Mouse (Mus musculus): ENCODE measurements around the gene Akap9. TPM values are rescaled to one million over a fixed set of nuclear protein-coding genes. Genes with fewer than 3 reads are reported as not detected.
A peak's percentile ranks its signal among the peaks of the same experiment; 100 is the strongest.
"Not testable (repeated sequence)": the region's sequence is repeated elsewhere in the genome, so short reads cannot be mapped to it uniquely, and the experiment has no call there.

Gene Akap9
- polyA plus RNA-seq, 1 experiment from 2014 or later: 107 TPM

- Histone ChIP-seq H3K4me3 (ENCODE audit: low read length) (no peak overlapping the region), H3K9ac (ENCODE audit: low read length) (no peak overlapping the region), H3K27me3 (ENCODE audit: control insufficient read depth, insufficient read depth, low read depth, low read length) (no peaks in the 10 kb centered on the region), H3K4me2 (ENCODE audit: low read depth, low read length) (no peak overlapping the region), H3K27ac (ENCODE audit: low read length) (no peak overlapping the region), H3K36me3 (ENCODE audit: control insufficient read depth, insufficient read depth, low read length) (peaks cover 20% of the 10 kb centered on the region; the same call in 1 of the 2 replicates), H3K9me3 (ENCODE audit: control insufficient read depth, low read length) (no peaks in the 10 kb centered on the region), H3K4me1 (replicated peaks; ENCODE audit: control insufficient read depth, insufficient read depth, low read length) (no peaks in the 10 kb centered on the region)
- no peak for ATAC-seq (ENCODE audit: low read depth)
- WGBS: 91% methylated on average over 5 of the region's 5 CpGs
These were observed 166.6 kb downstream of the Akap9 start for GRCm38 (mm10) chr5:4094471-4094870.

GRCm38 (mm10) chr5:4101031-4101430 is 173.2 kb downstream of the Akap9 start:
- H3K36me3 ChIP-seq (ENCODE audit: control insufficient read depth, insufficient read depth, low read length): peaks cover 19% of the 10 kb centered on the region
- H3K4me1 ChIP-seq (replicated peaks; ENCODE audit: control insufficient read depth, insufficient read depth, low read length): peaks cover 7% of the 10 kb centered on the region
- 0 out of 2 replicates have a peak, but pooled peaks cover 3% of the 10 kb centered on the region for H3K9me3 ChIP-seq (ENCODE audit: control insufficient read depth, low read length)
- 88% methylated on average over 4 of the region's 4 CpGs for WGBS
- H3K4me2 ChIP-seq (ENCODE audit: low read depth, low read length): no peak overlapping the region
- no peaks in the 10 kb centered on the region for H3K27me3 ChIP-seq (ENCODE audit: control insufficient read depth, insufficient read depth, low read depth, low read length)
- H3K9ac ChIP-seq (ENCODE audit: low read length): no peak overlapping the region
- ATAC-seq (ENCODE audit: low read depth): no peak
- H3K4me3 ChIP-seq (ENCODE audit: low read length): no peak overlapping the region
- no peak overlapping the region for H3K27ac ChIP-seq (ENCODE audit: low read length)

DNA sequence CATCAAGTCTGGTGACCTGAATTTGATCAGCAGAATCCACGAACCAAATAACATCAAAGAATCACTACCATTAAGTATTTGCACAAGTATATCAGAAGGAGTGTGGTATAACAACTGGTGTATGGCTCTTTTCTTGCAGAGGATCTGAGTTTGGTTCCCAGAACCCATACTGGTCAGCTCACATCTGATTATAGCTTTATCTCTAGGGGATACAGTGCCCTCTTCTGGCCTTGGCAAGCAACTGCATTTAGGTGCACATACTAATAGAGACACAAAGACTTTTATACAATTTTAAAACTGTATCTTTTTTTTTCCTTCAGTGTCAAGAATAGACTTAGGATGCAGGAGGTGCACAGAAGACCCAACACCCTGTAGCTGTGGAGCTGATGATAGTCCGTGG is 173.9 kb downstream of the Akap9 start:
- 92% methylated on average over 2 of the region's 2 CpGs for WGBS
- Histone ChIP-seq H3K4me3 (ENCODE audit: low read length) (no peak overlapping the region), H3K9ac (ENCODE audit: low read length) (no peak overlapping the region), H3K27ac (ENCODE audit: low read length) (no peak overlapping the region), H3K27me3 (ENCODE audit: control insufficient read depth, insufficient read depth, low read depth, low read length) (no peaks in the 10 kb centered on the region), H3K9me3 (ENCODE audit: control insufficient read depth, low read length) (0 out of 2 replicates have a peak, but pooled peaks cover 3% of the 10 kb centered on the region), H3K4me2 (ENCODE audit: low read depth, low read length) (no peak overlapping the region), H3K36me3 (ENCODE audit: control insufficient read depth, insufficient read depth, low read length) (peaks cover 19% of the 10 kb centered on the region), H3K4me1 (replicated peaks; ENCODE audit: control insufficient read depth, insufficient read depth, low read length) (peaks cover 7% of the 10 kb centered on the region)
- no peak for ATAC-seq (ENCODE audit: low read depth)

GRCm38 (mm10) chr5:4103626-4104340 is 175.9 kb downstream of the Akap9 start:
- Histone ChIP-seq H3K4me2 (ENCODE audit: low read depth, low read length) (peak overlapping the region; percentile 78), H3K4me3 (ENCODE audit: low read length) (peak overlapping the region; percentile 96), H3K4me1 (replicated peaks; ENCODE audit: control insufficient read depth, insufficient read depth, low read length) (peaks cover 7% of the 10 kb centered on the region), H3K36me3 (ENCODE audit: control insufficient read depth, insufficient read depth, low read length) (peaks cover 19% of the 10 kb centered on the region), H3K27ac (ENCODE audit: low read length) (peak overlapping the region; percentile 93), H3K27me3 (ENCODE audit: control insufficient read depth, insufficient read depth, low read depth, low read length) (no peaks in the 10 kb centered on the region), H3K9ac (ENCODE audit: low read length) (peak overlapping the region; percentile 83), H3K9me3 (ENCODE audit: control insufficient read depth, low read length) (0 out of 2 replicates have a peak, but pooled peaks cover 3% of the 10 kb centered on the region)
- peak; percentile 39 for ATAC-seq (ENCODE audit: low read depth)
- WGBS: under 1% methylated on average over 34 of the region's 41 CpGs

GRCm38 (mm10) chr5:4104341-4105040 is 176.6 kb downstream of the Akap9 start, which contains the start of gene Cyp51:
Gene Cyp51, minus strand, starts transcription at chr5:4104746.
- H3K9me3 ChIP-seq (ENCODE audit: control insufficient read depth, low read length): 0 out of 2 replicates have a peak, but pooled peaks cover 3% of the 10 kb centered on the region
- peaks cover 7% of the 10 kb centered on the region for H3K4me1 ChIP-seq (replicated peaks; ENCODE audit: control insufficient read depth, insufficient read depth, low read length)
- under 1% methylated on average over 59 of the region's 59 CpGs for WGBS
- H3K36me3 ChIP-seq (ENCODE audit: control insufficient read depth, insufficient read depth, low read length): peaks cover 14% of the 10 kb centered on the region
- no peaks in the 10 kb centered on the region for H3K27me3 ChIP-seq (ENCODE audit: control insufficient read depth, insufficient read depth, low read depth, low read length)
- peak within 1 kb of the TSS; percentile 96 for H3K4me3 ChIP-seq (ENCODE audit: low read length)
- H3K9ac ChIP-seq (ENCODE audit: low read length): peak within 1 kb of the TSS; percentile 83
- H3K27ac ChIP-seq (ENCODE audit: low read length): peak within 1 kb of the TSS; percentile 93
- H3K4me2 ChIP-seq (ENCODE audit: low read depth, low read length): peak within 1 kb of the TSS; percentile 78
- ATAC-seq (ENCODE audit: low read depth): peak; percentile 99

DNA sequence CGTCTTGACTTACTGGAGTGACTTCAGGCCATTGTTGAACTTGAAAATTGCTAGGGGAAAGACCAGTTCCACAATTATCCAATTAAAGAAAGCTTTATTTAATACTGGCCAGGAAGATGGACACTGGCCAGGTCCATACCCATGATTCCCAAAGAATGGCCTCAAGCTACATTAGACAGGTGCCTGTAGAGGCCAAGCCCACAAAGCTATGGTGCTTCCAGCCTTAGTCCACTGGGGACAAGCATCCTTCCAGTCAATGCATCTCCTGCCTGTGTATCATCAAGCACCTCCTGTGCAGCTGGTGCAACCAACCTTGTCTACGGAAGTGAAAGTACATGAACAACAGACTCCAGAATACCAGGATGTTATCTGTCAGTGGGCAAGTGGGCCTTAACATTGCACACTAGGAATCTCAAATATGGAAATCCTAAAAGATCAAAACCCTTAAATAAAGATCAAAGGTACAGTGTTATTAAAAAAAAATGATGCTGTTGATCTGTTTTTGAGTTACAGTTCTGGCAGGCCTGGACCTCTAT is 177.9 kb downstream of the Akap9 start:
- no peak overlapping the region for H3K9ac ChIP-seq (ENCODE audit: low read length)
- no peaks in the 10 kb centered on the region for H3K27me3 ChIP-seq (ENCODE audit: control insufficient read depth, insufficient read depth, low read depth, low read length)
- H3K4me3 ChIP-seq (ENCODE audit: low read length): no peak overlapping the region
- H3K36me3 ChIP-seq (ENCODE audit: control insufficient read depth, insufficient read depth, low read length): peaks cover 9% of the 10 kb centered on the region
- H3K9me3 ChIP-seq (ENCODE audit: control insufficient read depth, low read length): 0 out of 2 replicates have a peak, but pooled peaks cover 3% of the 10 kb centered on the region
- H3K4me2 ChIP-seq (ENCODE audit: low read depth, low read length): no peak overlapping the region
- H3K27ac ChIP-seq (ENCODE audit: low read length): no peak overlapping the region
- no peak for ATAC-seq (ENCODE audit: low read depth)
- WGBS: 95% methylated on average over 2 of the region's 2 CpGs
- peaks cover 7% of the 10 kb centered on the region for H3K4me1 ChIP-seq (replicated peaks; ENCODE audit: control insufficient read depth, insufficient read depth, low read length)

- not testable (repeated sequence) for H3K9ac ChIP-seq (ENCODE audit: low read length); H3K27ac ChIP-seq (ENCODE audit: low read length); H3K27me3 ChIP-seq (ENCODE audit: control insufficient read depth, insufficient read depth, low read depth, low read length); H3K4me1 ChIP-seq (replicated peaks; ENCODE audit: control insufficient read depth, insufficient read depth, low read length); H3K4me2 ChIP-seq (ENCODE audit: low read depth, low read length); H3K36me3 ChIP-seq (ENCODE audit: control insufficient read depth, insufficient read depth, low read length); H3K9me3 ChIP-seq (ENCODE audit: control insufficient read depth, low read length); ATAC-seq (ENCODE audit: low read depth); H3K4me3 ChIP-seq (ENCODE audit: low read length)
- 66% methylated on average over 7 of the region's 7 CpGs for WGBS
These were observed 179.2 kb downstream of the Akap9 start for GRCm38 (mm10) chr5:4107056-4107455.

- Histone ChIP-seq H3K36me3 (ENCODE audit: control insufficient read depth, insufficient read depth, low read length) (no peaks in the 10 kb centered on the region), H3K4me2 (ENCODE audit: low read depth, low read length) (no peak overlapping the region), H3K9me3 (ENCODE audit: control insufficient read depth, low read length) (no peaks in the 10 kb centered on the region), H3K4me3 (ENCODE audit: low read length) (no peak overlapping the region), H3K27me3 (ENCODE audit: control insufficient read depth, insufficient read depth, low read depth, low read length) (no peaks in the 10 kb centered on the region), H3K4me1 (replicated peaks; ENCODE audit: control insufficient read depth, insufficient read depth, low read length) (no peaks in the 10 kb centered on the region), H3K27ac (ENCODE audit: low read length) (no peak overlapping the region), H3K9ac (ENCODE audit: low read length) (no peak overlapping the region)
- no peak for ATAC-seq (ENCODE audit: low read depth)
- WGBS: 87% methylated on average over 5 of the region's 5 CpGs
These were observed 184.8 kb downstream of the Akap9 start for GRCm38 (mm10) chr5:4112570-4113098.
